Mouse (Mus musculus): ENCODE data around the gene Smbd1. TPM values are rescaled to one million over a fixed set of nuclear protein-coding genes. Genes with fewer than 3 reads are reported as not detected.

The Smbd1 gene
- polyA plus RNA-seq, 1 experiment from 2014 or later = not detected

DNA sequence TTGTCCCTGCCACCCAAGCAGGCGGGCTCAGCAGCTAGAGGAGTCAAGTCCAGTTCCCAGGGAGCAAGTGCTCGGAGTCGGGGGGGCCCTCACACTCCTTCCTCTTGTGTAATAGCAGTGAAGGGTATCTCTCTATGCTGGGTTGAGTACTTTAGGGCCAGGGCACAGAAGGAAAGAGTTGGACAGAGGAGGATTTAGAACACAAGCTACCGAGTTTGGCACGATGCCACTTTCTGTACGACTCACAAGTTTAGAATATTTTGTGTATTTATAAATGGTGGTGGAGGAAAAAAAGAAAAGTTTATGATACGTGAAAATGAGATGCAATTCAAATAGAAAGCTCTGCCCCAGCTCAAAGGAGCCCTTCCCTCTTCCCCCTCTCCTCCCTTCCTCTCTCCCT, 5.1 kb downstream of the Smbd1 start:
- H3K36me3 ChIP-seq (ENCODE audit: control insufficient read depth, insufficient read depth, low read length) = no peaks in the 10 kb centered on the region
- no peak overlapping the region for H3K27ac ChIP-seq (replicated peaks; ENCODE audit: low read depth, low read length)
- H3K4me1 ChIP-seq (ENCODE audit: control insufficient read depth, insufficient read depth, low read length) = no peaks in the 10 kb centered on the region
- DNase-seq (ENCODE audit: low spot score) = no peak
- no peaks in the 10 kb centered on the region for H3K27me3 ChIP-seq (ENCODE audit: control insufficient read depth, insufficient read depth, low read length)
- no peaks in the 10 kb centered on the region for H3K9me3 ChIP-seq (ENCODE audit: control insufficient read depth, low read length)
- no peak for ATAC-seq (ENCODE audit: insufficient number of reproducible peaks, low FRiP score, low TSS enrichment, low read depth)
- H3K4me2 ChIP-seq (ENCODE audit: low read depth, severe bottlenecking) = no peak overlapping the region
- WGBS = 90% methylated on average over 7 of the region's 7 CpGs
- no peak overlapping the region for H3K9ac ChIP-seq (ENCODE audit: low read length)
- no peak overlapping the region for H3K4me3 ChIP-seq (ENCODE audit: low read depth, low read length)

DNA sequence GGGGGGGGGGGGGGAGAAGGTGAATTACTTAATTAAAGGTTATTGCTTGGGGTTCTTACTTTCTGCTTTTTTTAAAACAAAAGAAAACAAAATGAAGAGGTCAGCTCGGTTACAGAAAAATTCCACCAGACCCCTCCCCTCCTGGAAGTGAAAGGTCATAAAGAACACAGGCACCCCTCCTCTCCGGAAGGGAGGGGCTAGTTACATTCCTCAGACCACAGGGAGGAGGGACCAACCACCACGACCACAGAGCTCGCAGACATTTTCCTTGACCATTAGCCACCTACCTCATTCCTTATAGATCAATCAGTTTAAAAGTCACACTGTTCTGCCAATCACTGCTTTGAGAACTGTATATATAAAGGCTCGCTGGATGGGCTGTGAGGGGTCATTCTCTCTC, 6.4 kb downstream of the Smbd1 start:
- no peak for ATAC-seq (ENCODE audit: insufficient number of reproducible peaks, low FRiP score, low TSS enrichment, low read depth)
- 37% methylated on average over 5 of the region's 5 CpGs for WGBS
- H3K27ac ChIP-seq (replicated peaks; ENCODE audit: low read depth, low read length) = no peak overlapping the region
- no peak overlapping the region for H3K4me3 ChIP-seq (ENCODE audit: low read depth, low read length)
- H3K36me3 ChIP-seq (ENCODE audit: control insufficient read depth, insufficient read depth, low read length) = no peaks in the 10 kb centered on the region
- no peaks in the 10 kb centered on the region for H3K4me1 ChIP-seq (ENCODE audit: control insufficient read depth, insufficient read depth, low read length)
- H3K9me3 ChIP-seq (ENCODE audit: control insufficient read depth, low read length) = no peaks in the 10 kb centered on the region
- no peak for DNase-seq (ENCODE audit: low spot score)
- H3K9ac ChIP-seq (ENCODE audit: low read length) = no peak overlapping the region
- H3K27me3 ChIP-seq (ENCODE audit: control insufficient read depth, insufficient read depth, low read length) = no peaks in the 10 kb centered on the region
- H3K4me2 ChIP-seq (ENCODE audit: low read depth, severe bottlenecking) = no peak overlapping the region

DNA sequence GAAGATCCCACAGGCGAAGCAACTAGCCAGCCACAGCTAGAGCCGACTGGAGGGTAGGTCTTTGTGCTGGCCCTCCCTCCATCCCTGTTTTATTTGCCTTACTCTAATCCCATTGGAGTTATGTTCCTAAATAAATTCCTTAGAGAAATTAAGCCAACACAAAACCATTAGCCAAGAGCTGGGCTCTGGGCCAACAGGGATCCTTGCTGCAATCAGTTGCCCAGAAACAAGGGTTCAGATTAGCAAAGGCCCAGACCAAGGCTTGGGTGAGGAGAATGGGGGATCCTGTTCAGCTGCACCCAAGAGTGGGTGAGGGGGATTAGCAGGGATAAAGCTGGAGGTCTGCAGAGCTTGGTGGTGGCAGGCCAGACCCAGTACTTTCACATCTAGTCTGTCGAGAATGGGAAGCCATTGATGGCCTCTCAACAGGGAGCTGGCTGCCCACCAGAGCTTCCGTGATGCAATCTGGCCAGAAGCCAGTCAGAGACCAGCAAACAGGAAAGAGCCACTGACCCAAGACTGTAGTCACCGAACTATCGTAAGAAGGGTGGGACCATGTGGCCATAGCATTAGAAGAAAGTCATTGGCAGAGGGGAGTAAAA, 6.9 kb downstream of the Smbd1 start:
- Histone ChIP-seq H3K4me3 (ENCODE audit: low read depth, low read length) (no peak overlapping the region), H3K36me3 (ENCODE audit: control insufficient read depth, insufficient read depth, low read length) (no peaks in the 10 kb centered on the region), H3K4me1 (ENCODE audit: control insufficient read depth, insufficient read depth, low read length) (no peaks in the 10 kb centered on the region), H3K27me3 (ENCODE audit: control insufficient read depth, insufficient read depth, low read length) (no peaks in the 10 kb centered on the region), H3K9me3 (ENCODE audit: control insufficient read depth, low read length) (no peaks in the 10 kb centered on the region), H3K4me2 (ENCODE audit: low read depth, severe bottlenecking) (no peak overlapping the region), H3K27ac (replicated peaks; ENCODE audit: low read depth, low read length) (no peak overlapping the region), H3K9ac (ENCODE audit: low read length) (no peak overlapping the region)
- WGBS = 68% methylated on average over 6 of the region's 6 CpGs
- ATAC-seq (ENCODE audit: insufficient number of reproducible peaks, low FRiP score, low TSS enrichment, low read depth) = no peak
- DNase-seq (ENCODE audit: low spot score) = no peak

DNA sequence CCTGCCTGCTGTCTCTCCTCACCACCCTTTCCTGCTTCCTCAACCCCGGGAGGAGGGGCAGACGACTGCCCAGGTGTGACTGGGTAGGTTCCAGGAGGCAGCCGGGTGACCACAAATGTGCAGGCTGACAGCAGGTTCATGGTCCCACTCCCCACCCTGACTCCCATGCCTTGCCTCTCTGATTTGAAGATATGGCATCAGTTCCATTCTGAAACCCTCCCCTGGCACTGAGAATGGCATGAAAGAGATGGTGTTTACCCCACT, 12.9 kb downstream of the Smbd1 start, which contains the start of gene Muc20:
Gene Muc20 (minus strand): TSS at position 10 of the 264 bp plus-strand sequence.
- Histone ChIP-seq H3K4me3 (ENCODE audit: low read depth, low read length) (no peak within 1 kb of the TSS), H3K4me1 (ENCODE audit: control insufficient read depth, insufficient read depth, low read length) (no peaks in the 10 kb centered on the region), H3K4me2 (ENCODE audit: low read depth, severe bottlenecking) (no peak within 1 kb of the TSS), H3K9ac (ENCODE audit: low read length) (no peak within 1 kb of the TSS), H3K27me3 (ENCODE audit: control insufficient read depth, insufficient read depth, low read length) (no peaks in the 10 kb centered on the region), H3K36me3 (ENCODE audit: control insufficient read depth, insufficient read depth, low read length) (no peaks in the 10 kb centered on the region), H3K9me3 (ENCODE audit: control insufficient read depth, low read length) (no peaks in the 10 kb centered on the region), H3K27ac (replicated peaks; ENCODE audit: low read depth, low read length) (no peak within 1 kb of the TSS)
- DNase-seq (ENCODE audit: low spot score) (no peak), ATAC-seq (ENCODE audit: insufficient number of reproducible peaks, low FRiP score, low TSS enrichment, low read depth) (no peak)
- 80% methylated on average over 3 of the region's 3 CpGs for WGBS

DNA sequence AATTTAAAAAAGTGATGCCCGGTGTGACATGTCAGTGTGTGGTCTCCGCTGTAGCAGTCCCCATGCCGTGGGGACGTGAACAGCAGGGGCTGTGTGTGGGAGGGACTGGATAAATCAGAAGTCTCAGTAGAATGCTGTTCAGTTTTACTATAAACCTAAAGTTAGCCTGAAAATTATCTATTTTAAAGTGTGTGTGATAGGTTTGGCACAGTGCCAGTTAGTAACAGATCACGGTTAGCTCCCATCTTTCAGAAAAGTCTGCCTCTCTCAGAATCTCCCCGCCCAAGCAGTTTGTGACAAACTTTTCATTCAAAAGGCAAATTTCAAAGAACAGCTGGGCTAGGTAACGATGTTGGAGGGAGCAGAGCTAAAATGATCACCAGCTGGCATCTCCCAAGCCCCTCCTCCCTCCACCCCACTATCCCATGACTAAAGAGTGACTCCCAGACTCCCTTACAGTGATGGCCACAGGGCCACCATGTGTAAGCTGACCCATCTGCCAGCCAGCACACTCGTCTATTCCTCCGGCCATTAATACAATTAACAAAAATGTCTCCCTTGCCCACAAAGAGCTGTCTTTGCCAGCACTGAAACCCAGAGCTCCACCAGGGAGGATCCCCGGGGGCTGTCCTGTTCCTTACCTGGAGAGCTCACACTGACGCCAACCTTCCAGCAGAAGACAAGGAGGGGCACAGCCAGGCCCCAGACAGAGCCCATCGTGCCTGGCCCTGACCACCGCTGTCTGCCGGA, 13.4 kb downstream of the Smbd1 start:
- H3K4me1 ChIP-seq (ENCODE audit: control insufficient read depth, insufficient read depth, low read length) = no peaks in the 10 kb centered on the region
- H3K9me3 ChIP-seq (ENCODE audit: control insufficient read depth, low read length) = no peaks in the 10 kb centered on the region
- H3K27ac ChIP-seq (replicated peaks; ENCODE audit: low read depth, low read length) = no peak overlapping the region
- DNase-seq (ENCODE audit: low spot score) = no peak
- H3K9ac ChIP-seq (ENCODE audit: low read length) = no peak overlapping the region
- no peak overlapping the region for H3K4me2 ChIP-seq (ENCODE audit: low read depth, severe bottlenecking)
- ATAC-seq (ENCODE audit: insufficient number of reproducible peaks, low FRiP score, low TSS enrichment, low read depth) = no peak
- H3K4me3 ChIP-seq (ENCODE audit: low read depth, low read length) = no peak overlapping the region
- 72% methylated on average over 14 of the region's 14 CpGs for WGBS
- no peaks in the 10 kb centered on the region for H3K36me3 ChIP-seq (ENCODE audit: control insufficient read depth, insufficient read depth, low read length)
- H3K27me3 ChIP-seq (ENCODE audit: control insufficient read depth, insufficient read depth, low read length) = no peaks in the 10 kb centered on the region

DNA sequence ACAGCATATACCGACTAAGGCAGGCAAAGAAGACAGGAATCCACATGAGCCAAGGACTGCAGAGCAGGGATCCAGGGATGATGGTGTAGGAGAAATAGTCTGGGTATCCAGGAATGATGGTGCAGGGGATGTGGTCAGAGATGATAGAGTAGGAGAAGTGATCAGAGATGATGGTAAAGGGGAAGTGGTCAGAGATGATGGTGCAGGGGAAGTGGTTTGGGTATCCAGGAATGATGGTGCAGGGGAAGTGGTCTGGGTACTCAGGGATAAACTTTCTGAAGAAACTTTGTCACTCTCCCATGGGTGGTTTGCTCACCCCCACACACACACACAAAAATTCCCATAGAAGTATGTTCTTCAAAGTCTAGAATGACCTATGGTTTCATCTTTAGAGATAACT, 15.1 kb downstream of the Smbd1 start:
- Histone ChIP-seq H3K27ac (replicated peaks; ENCODE audit: low read depth, low read length) (no peak overlapping the region), H3K27me3 (ENCODE audit: control insufficient read depth, insufficient read depth, low read length) (no peaks in the 10 kb centered on the region), H3K4me3 (ENCODE audit: low read depth, low read length) (no peak overlapping the region), H3K9ac (ENCODE audit: low read length) (no peak overlapping the region), H3K4me2 (ENCODE audit: low read depth, severe bottlenecking) (no peak overlapping the region), H3K9me3 (ENCODE audit: control insufficient read depth, low read length) (no peaks in the 10 kb centered on the region), H3K4me1 (ENCODE audit: control insufficient read depth, insufficient read depth, low read length) (no peaks in the 10 kb centered on the region), H3K36me3 (ENCODE audit: control insufficient read depth, insufficient read depth, low read length) (no peaks in the 10 kb centered on the region)
- 75% methylated on average over 1 of the region's 1 CpGs for WGBS
- ATAC-seq (ENCODE audit: insufficient number of reproducible peaks, low FRiP score, low TSS enrichment, low read depth) = no peak
- no peak for DNase-seq (ENCODE audit: low spot score)

DNA sequence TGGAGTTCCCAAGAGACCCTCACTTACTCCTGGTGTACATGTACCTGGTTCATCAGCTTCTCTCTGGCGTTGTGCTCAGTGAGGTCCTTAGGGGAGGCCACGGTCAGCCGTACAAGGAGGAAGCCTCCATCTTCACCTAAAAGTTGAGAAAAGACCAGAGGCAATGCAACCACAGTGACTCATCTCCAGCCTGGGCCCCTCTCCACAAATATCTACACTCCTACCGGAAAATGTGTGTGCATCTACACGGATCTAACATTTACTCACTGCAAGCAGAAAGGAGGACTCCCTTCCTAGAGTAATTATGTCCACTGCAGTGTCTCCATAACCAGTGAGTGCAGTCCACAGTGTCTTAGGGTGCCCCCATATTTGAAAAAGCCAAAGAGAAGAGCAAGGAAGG, 20.2 kb downstream of the Smbd1 start:
- WGBS = 90% methylated on average over 5 of the region's 5 CpGs
- ATAC-seq (ENCODE audit: insufficient number of reproducible peaks, low FRiP score, low TSS enrichment, low read depth) = no peak
- no peak for DNase-seq (ENCODE audit: low spot score)
- Histone ChIP-seq H3K4me1 (ENCODE audit: control insufficient read depth, insufficient read depth, low read length) (no peaks in the 10 kb centered on the region), H3K4me2 (ENCODE audit: low read depth, severe bottlenecking) (no peak overlapping the region), H3K27me3 (ENCODE audit: control insufficient read depth, insufficient read depth, low read length) (no peaks in the 10 kb centered on the region), H3K9me3 (ENCODE audit: control insufficient read depth, low read length) (no peaks in the 10 kb centered on the region), H3K27ac (replicated peaks; ENCODE audit: low read depth, low read length) (no peak overlapping the region), H3K4me3 (ENCODE audit: low read depth, low read length) (no peak overlapping the region), H3K36me3 (ENCODE audit: control insufficient read depth, insufficient read depth, low read length) (no peaks in the 10 kb centered on the region), H3K9ac (ENCODE audit: low read length) (no peak overlapping the region)

DNA sequence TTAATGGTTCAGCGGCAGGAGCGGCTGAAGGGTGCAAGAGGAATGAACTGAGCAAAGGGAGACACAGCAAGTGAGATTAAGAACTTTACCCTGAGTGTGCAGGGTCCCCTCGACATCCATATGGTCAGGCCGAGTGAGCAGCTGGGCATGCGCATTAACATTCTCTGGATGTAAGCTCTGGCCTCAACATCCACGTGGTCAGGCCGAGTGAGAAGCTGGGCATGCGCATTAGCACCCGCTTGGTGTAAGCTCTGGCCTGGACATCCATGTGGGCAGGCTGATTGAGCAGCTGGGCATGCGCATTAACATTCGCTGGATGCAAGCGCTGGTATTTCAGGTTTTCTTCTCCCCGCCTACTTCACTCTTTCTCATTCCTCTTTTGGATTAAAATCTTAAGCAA, 25.4 kb downstream of the Smbd1 start:
- Histone ChIP-seq H3K27ac (replicated peaks; ENCODE audit: low read depth, low read length) (no peak overlapping the region), H3K36me3 (ENCODE audit: control insufficient read depth, insufficient read depth, low read length) (no peaks in the 10 kb centered on the region), H3K4me3 (ENCODE audit: low read depth, low read length) (no peak overlapping the region), H3K4me1 (ENCODE audit: control insufficient read depth, insufficient read depth, low read length) (no peaks in the 10 kb centered on the region), H3K9ac (ENCODE audit: low read length) (no peak overlapping the region), H3K27me3 (ENCODE audit: control insufficient read depth, insufficient read depth, low read length) (no peaks in the 10 kb centered on the region), H3K9me3 (ENCODE audit: control insufficient read depth, low read length) (no peaks in the 10 kb centered on the region), H3K4me2 (ENCODE audit: low read depth, severe bottlenecking) (no peak overlapping the region)
- no peak for DNase-seq (ENCODE audit: low spot score)
- no peak for ATAC-seq (ENCODE audit: insufficient number of reproducible peaks, low FRiP score, low TSS enrichment, low read depth)
- 86% methylated on average over 13 of the region's 13 CpGs for whole genome bisulfite sequencing
